ENCODE assay signal across 26 mouse cellular contexts in the genomic region with DNA sequence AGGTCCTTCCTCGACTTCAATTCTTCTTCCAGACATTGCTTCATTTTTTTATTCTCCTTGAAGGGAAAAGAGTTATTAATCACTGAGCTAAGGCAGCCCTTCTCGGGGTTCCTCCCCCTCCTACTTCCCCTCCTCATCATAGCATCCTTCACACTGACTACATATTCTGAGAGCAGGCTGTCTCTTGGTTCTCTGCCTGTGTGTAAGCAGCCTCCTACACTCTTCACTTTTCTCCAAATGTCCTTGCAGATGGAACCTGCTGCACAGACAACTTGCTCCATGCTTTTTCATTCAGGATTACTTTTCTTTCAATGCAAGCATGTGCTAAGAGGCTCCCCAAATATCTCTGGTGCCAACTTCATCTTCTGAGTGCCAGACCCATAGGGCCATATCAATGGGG. TPM values are rescaled to one million over a fixed set of nuclear protein-coding genes. Genes with fewer than 3 reads are reported as not detected.
DNase-seq lines count a peak whose midpoint lies in the region.
"Had no signal": no experiment of that assay in that cellular context is flagged by ENCODE, and none has a peak within 500 bp of the region (broad histone marks: within the 10 kb centered on the region; RNA-seq: fewer than 3 reads in every experiment).

No protein-coding gene starts in this region.

- peak; percentile 19 to 46 for DNase-seq in layer of hippocampus, adult 18-20 months (ENCODE audit: low spot score in 2 of 2)
- DNase-seq in layer of hippocampus, postnatal 25 days (ENCODE audit: extremely low spot score in 1 of 2, low spot score in 1 of 2) = no peak
- peak; percentile 8 for DNase-seq in right cerebral cortex, adult 18-20 months
- no peak for DNase-seq in right cerebral cortex, postnatal 14 days
- DNase-seq in layer of hippocampus, adult 8-10 months (ENCODE audit: low spot score in 2 of 2) = peak; percentile 17 to 33
- peak; percentile 6 to 20 for DNase-seq in right cerebral cortex, postnatal 36 days (ENCODE audit: low spot score in 2 of 2)
- no peak for DNase-seq in embryo, embryonic 9.5 days (ENCODE audit: extremely low spot score)
- no peak for DNase-seq in urinary bladder, adult 2 months (ENCODE audit: low spot score)
- DNase-seq: adrenal gland, adult 2 months; adrenal gland, postnatal 25 days; cerebellum, adult 8-10 months; cerebellum, postnatal 14 days; forebrain, postnatal 0 days; gastrocnemius, adult 2 months; gastrocnemius, postnatal 25 days had no signal

RNA-seq across cellular contexts. Expression of gene Cd40lg, which starts 21.7 kb away (rescaled TPM):
- total RNA-seq in layer of hippocampus, adult 18-20 months (2021) = not detected
- total RNA-seq in layer of hippocampus, postnatal 25 days (2021) = not detected
- total RNA-seq in layer of hippocampus, adult 8-10 months (2022) = not detected
- polyA plus RNA-seq in urinary bladder, adult 2 months (2012; rRNA removed) = 0.10 and 0.12 TPM in 2 replicates
- total RNA-seq: adrenal gland, adult 2 months; adrenal gland, postnatal 25 days; common myeloid progenitor, adult 5-6 weeks; ES-E14; forebrain, postnatal 0 days; gastrocnemius, adult 2 months; gastrocnemius, postnatal 25 days; granulocyte monocyte progenitor cell, adult 5-6 weeks; heart, adult 8-10 months; heart, postnatal 25 days had no signal
- polyA plus RNA-seq: adrenal gland, adult 2 months; embryonic facial prominence, embryonic 13.5 days; forebrain, embryonic 13.5 days; forebrain, postnatal 0 days; heart, embryonic 12.5 days; heart, embryonic 16.5 days; hindbrain, embryonic 10.5 days; hindbrain, embryonic 15.5 days had no signal

Comparison
In these comparisons a context has a peak if more than half of its experiments do, and no peak if none do; other contexts are left out.
1. DNase-seq: peak in layer of hippocampus, adult 18-20 months (2 of 2), right cerebral cortex, adult 18-20 months (single experiment), layer of hippocampus, adult 8-10 months (2 of 2) and right cerebral cortex, postnatal 36 days (2 of 2); none in layer of hippocampus, postnatal 25 days (0 of 2), right cerebral cortex, postnatal 14 days (single experiment), embryo, embryonic 9.5 days (single experiment) and urinary bladder, adult 2 months (single experiment).